In genomic region chr1:185279288-185279687, GRCm38 (mm10) we compare ENCODE assay signal across 18 mouse cellular contexts. TPM values are rescaled to one million over a fixed set of nuclear protein-coding genes. Genes with fewer than 3 reads are reported as not detected.
DNase-seq lines count a peak whose midpoint lies in the region; ATAC-seq and TF ChIP-seq lines count a peak whose summit lies in the region.
"Had no signal": no experiment of that assay in that cellular context is flagged by ENCODE, and none has a peak within 500 bp of the region (broad histone marks: within the 10 kb centered on the region; RNA-seq: fewer than 3 reads in every experiment).

No protein-coding gene starts in this region.

- H3K9me3 ChIP-seq in heart, embryonic 11.5 days (replicated peaks; ENCODE audit: control insufficient read depth, low read length), result no peaks in the 10 kb centered on the region
- no peaks in the 10 kb centered on the region for H3K9me3 ChIP-seq in liver, postnatal 0 days (ENCODE audit: low read length)
- H3K9me3 ChIP-seq in liver, embryonic 11.5 days (ENCODE audit: control insufficient read depth, low read length), result no peaks in the 10 kb centered on the region
- H3K9me3 ChIP-seq: embryonic facial prominence, embryonic 10.5 days; heart, embryonic 10.5 days; heart, embryonic 15.5 days; hindbrain, embryonic 15.5 days had no signal

- WGBS in heart, embryonic 11.5 days (ENCODE audit: insufficient replicate concordance), result 67% methylated on average over 9 of the region's 9 CpGs
- WGBS in liver, postnatal 0 days (ENCODE audit: insufficient replicate concordance), result 70% methylated on average over 9 of the region's 9 CpGs
- 79% methylated on average over 9 of the region's 9 CpGs for WGBS in liver, embryonic 11.5 days

- no peak overlapping the region for H3K4me2 ChIP-seq in heart, embryonic 11.5 days
- no peak overlapping the region for H3K4me2 ChIP-seq in liver, postnatal 0 days (ENCODE audit: low read depth, low read length)
- no peak overlapping the region for H3K4me2 ChIP-seq in liver, embryonic 11.5 days
- H3K4me2 ChIP-seq: heart, embryonic 15.5 days; hindbrain, embryonic 15.5 days had no signal

- H3K36me3 ChIP-seq in heart, embryonic 11.5 days (ENCODE audit: control insufficient read depth, insufficient read depth, low read length), result peaks cover 8% of the 10 kb centered on the region
- H3K36me3 ChIP-seq in liver, postnatal 0 days (replicated peaks; ENCODE audit: insufficient read depth, low read length), result peaks cover 80% of the 10 kb centered on the region
- peaks cover 38% of the 10 kb centered on the region for H3K36me3 ChIP-seq in liver, embryonic 11.5 days (ENCODE audit: control insufficient read depth, insufficient read depth, low read length)

- no peak overlapping the region for H3K27ac ChIP-seq in heart, embryonic 11.5 days (ENCODE audit: low read depth, low read length)
- H3K27ac ChIP-seq in liver, postnatal 0 days (ENCODE audit: low read depth), result peak overlapping the region; percentile 34; the same call in 1 of the 2 replicates
- H3K27ac ChIP-seq in liver, embryonic 11.5 days (ENCODE audit: low read depth, low read length), result no peak overlapping the region
- H3K27ac ChIP-seq: embryonic facial prominence, embryonic 10.5 days; heart, embryonic 10.5 days; heart, embryonic 15.5 days; hindbrain, embryonic 15.5 days had no signal

- TF ChIP-seq CTCF in liver, postnatal 0 days (IDR thresholded peaks at IDR 0.05; ENCODE audit: low read depth), result no peak

- no peak for TF ChIP-seq EP300 in liver, postnatal 0 days (IDR thresholded peaks at IDR 0.05; ENCODE audit: low read depth)

- intact Hi-C loops in heart, postnatal 36 days (cut with DNase I), result no loop called here

- no peak for ATAC-seq in heart, embryonic 11.5 days (replicated peaks; ENCODE audit: insufficient number of reproducible peaks, low FRiP score, low TSS enrichment)
- 0 out of 2 replicates have a peak, but pooled peaks have one; percentile 15 for ATAC-seq in liver, postnatal 0 days
- ATAC-seq in liver, embryonic 11.5 days (replicated peaks; ENCODE audit: low FRiP score), result no peak
- ATAC-seq in cerebellum, adult (ENCODE audit: insufficient number of reproducible peaks, low FRiP score, low TSS enrichment), result no peak
- ATAC-seq: forebrain, embryonic 14.5 days had no signal

- no peaks in the 10 kb centered on the region for H3K27me3 ChIP-seq in heart, embryonic 11.5 days (ENCODE audit: control insufficient read depth, insufficient read depth, low read length)
- no peaks in the 10 kb centered on the region for H3K27me3 ChIP-seq in liver, postnatal 0 days (ENCODE audit: insufficient read depth, low read length)
- H3K27me3 ChIP-seq in liver, embryonic 11.5 days (replicated peaks; ENCODE audit: control insufficient read depth, insufficient read depth, low read length), result no peaks in the 10 kb centered on the region
- H3K27me3 ChIP-seq: heart, embryonic 15.5 days; hindbrain, embryonic 15.5 days had no signal

- 0 out of 2 replicates have a peak overlapping the region, but pooled peaks have one; percentile 30 for H3K9ac ChIP-seq in heart, embryonic 11.5 days (ENCODE audit: low read depth, low read length)
- H3K9ac ChIP-seq in liver, postnatal 0 days (replicated peaks), result no peak overlapping the region
- no peak overlapping the region for H3K9ac ChIP-seq in liver, embryonic 11.5 days (ENCODE audit: low read depth, low read length)
- H3K9ac ChIP-seq: heart, embryonic 15.5 days; hindbrain, embryonic 15.5 days had no signal

- peak; percentile 51 to 55 for DNase-seq in adrenal gland, postnatal 36 days
- no peak for DNase-seq in adrenal gland, adult 8-10 months
- no peak for DNase-seq in heart, postnatal 36 days
- no peak for DNase-seq in liver, postnatal 0 days
- DNase-seq in liver, embryonic 11.5 days (ENCODE audit: low spot score), result no peak
- DNase-seq: cerebellum, adult 2 months; cerebellum, postnatal 10 days; gastrocnemius, postnatal 36 days; heart, adult 11 months; kidney, adult 11 months; kidney, adult 9 months had no signal

- H3K4me1 ChIP-seq in heart, embryonic 11.5 days (ENCODE audit: control insufficient read depth, insufficient read depth, low read length), result peaks cover 2% of the 10 kb centered on the region; the same call in 1 of the 2 replicates
- H3K4me1 ChIP-seq in liver, postnatal 0 days (ENCODE audit: insufficient read depth), result no peaks in the 10 kb centered on the region
- no peaks in the 10 kb centered on the region for H3K4me1 ChIP-seq in liver, embryonic 11.5 days (replicated peaks; ENCODE audit: control insufficient read depth, insufficient read depth, low read length)
- H3K4me1 ChIP-seq: embryonic facial prominence, embryonic 10.5 days; hindbrain, embryonic 15.5 days had no signal

- no peak overlapping the region for H3K4me3 ChIP-seq in heart, embryonic 11.5 days (ENCODE audit: low read depth, low read length)
- H3K4me3 ChIP-seq in liver, postnatal 0 days (ENCODE audit: low read depth, low read length), result no peak overlapping the region
- no peak overlapping the region for H3K4me3 ChIP-seq in liver, embryonic 11.5 days (ENCODE audit: low read depth, low read length)
- H3K4me3 ChIP-seq: embryonic facial prominence, embryonic 10.5 days; heart, embryonic 10.5 days; heart, embryonic 15.5 days; hindbrain, embryonic 15.5 days had no signal

RNA-seq across cellular contexts. Expression of gene Iars2, which starts 49.9 kb away (rescaled TPM):
- 100 to 1,000 TPM in 1 of 2 experiments, 10 to 100 TPM in 1; 75.8 to 104 TPM for total RNA-seq in adrenal gland, postnatal 36 days (2021)
- 100 to 1,000 TPM in 1 of 4 experiments, 10 to 100 TPM in 3; 83.5 to 101 (median 93.1) TPM for total RNA-seq in adrenal gland, adult 8-10 months (2022)
- 34.9 and 44.0 TPM in 2 replicates for polyA plus RNA-seq in heart, embryonic 11.5 days (2014; fragmentation: Nextera tagmentation; extraction: Ambion mirVana)
- total RNA-seq in heart, postnatal 36 days (2021), result 10 to 100 TPM; 81.2 to 83.4 TPM
- polyA plus RNA-seq in liver, postnatal 0 days (2015; fragmentation: Nextera tagmentation; extraction: Ambion mirVana), result 13.8 and 15.3 TPM in 2 replicates
- polyA plus RNA-seq in liver, embryonic 11.5 days (2014; fragmentation: Nextera tagmentation; extraction: Ambion mirVana), result 41.0 and 49.6 TPM in 2 replicates

RNA-seq across cellular contexts. Expression of gene Bpnt1, which starts 52.7 kb away (rescaled TPM):
- total RNA-seq in adrenal gland, postnatal 36 days (2021), result 100 to 1,000 TPM; 105 to 124 TPM
- total RNA-seq in adrenal gland, adult 8-10 months (2022), result 100 to 1,000 TPM in 2 of 4 experiments, 10 to 100 TPM in 2; 85.5 to 138 (median 102) TPM
- 27.0 and 27.5 TPM in 2 replicates for polyA plus RNA-seq in heart, embryonic 11.5 days (2014; fragmentation: Nextera tagmentation; extraction: Ambion mirVana)
- 10 to 100 TPM; 23.4 to 27.0 TPM for total RNA-seq in heart, postnatal 36 days (2021)
- polyA plus RNA-seq in liver, postnatal 0 days (2015; fragmentation: Nextera tagmentation; extraction: Ambion mirVana), result 21.7 TPM in 2 replicates
- 28.4 and 29.4 TPM in 2 replicates for polyA plus RNA-seq in liver, embryonic 11.5 days (2014; fragmentation: Nextera tagmentation; extraction: Ambion mirVana)

Comparison
In these comparisons a context has a peak if more than half of its experiments do, and no peak if none do; other contexts are left out.
1. DNase-seq: peak in adrenal gland, postnatal 36 days (2 of 2); none in adrenal gland, adult 8-10 months (single experiment), heart, postnatal 36 days (0 of 2), liver, postnatal 0 days (single experiment) and liver, embryonic 11.5 days (single experiment).